Comparison of ENCODE assay signal across 8 mouse cellular contexts in the genomic region with DNA sequence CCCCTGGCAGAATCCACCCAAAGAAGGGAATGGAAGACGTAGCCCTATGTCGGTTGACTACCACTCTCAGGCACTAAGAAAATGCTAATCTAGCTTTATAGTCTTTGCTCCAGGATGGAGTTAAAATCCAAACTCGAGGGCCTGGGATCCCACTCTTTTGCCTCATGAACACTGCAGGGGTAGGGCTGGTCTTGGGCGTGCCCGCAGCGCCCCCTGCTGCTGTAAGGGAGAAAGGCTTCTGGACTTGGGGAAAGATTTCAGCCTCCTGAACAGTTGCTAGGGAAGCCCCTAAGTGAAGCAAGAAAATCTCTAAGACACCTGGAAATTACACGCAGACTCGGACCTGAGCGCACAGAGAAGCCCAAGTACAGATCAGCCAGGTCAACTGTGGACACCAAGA. TPM values are rescaled to one million over a fixed set of nuclear protein-coding genes. Genes with fewer than 3 reads are reported as not detected.
DNase-seq lines count a peak whose midpoint lies in the region; ATAC-seq lines count a peak whose summit lies in the region.

No protein-coding gene starts in this region.

- H3K27me3 ChIP-seq in limb, embryonic 11.5 days (ENCODE audit: control insufficient read depth, insufficient read depth, low read length), result no peaks in the 10 kb centered on the region; the same call in 1 of the 2 replicates

- WGBS in limb, embryonic 11.5 days, result 17% methylated on average over 9 of the region's 9 CpGs

- no peaks in the 10 kb centered on the region for H3K36me3 ChIP-seq in limb, embryonic 11.5 days (ENCODE audit: control insufficient read depth, insufficient read depth, low read length)

- H3K4me1 ChIP-seq in limb, embryonic 11.5 days (ENCODE audit: control insufficient read depth, insufficient read depth, low read length), result no peaks in the 10 kb centered on the region

- ATAC-seq in erythroblast, adult 5-6 weeks (replicated peaks; ENCODE audit: low FRiP score, poor library complexity, severe bottlenecking), result peak; percentile 66
- ATAC-seq in hematopoietic stem cell, adult 5-6 weeks (replicated peaks in 1 of 2; ENCODE audit: insufficient read depth in 1 of 2, low FRiP score in 2 of 2, low TSS enrichment in 1 of 2, low read depth in 1 of 2, poor library complexity in 2 of 2, severe bottlenecking in 2 of 2), result peak; percentile 48 to 67; a peak in 3 of 4 replicates
- ATAC-seq in limb, embryonic 11.5 days (ENCODE audit: insufficient number of reproducible peaks, low FRiP score, low TSS enrichment, low read depth), result no peak

- DNase-seq in left cerebral cortex, adult 18-20 months (ENCODE audit: low spot score in 2 of 2), result peak; percentile 69 to 81
- DNase-seq in left cerebral cortex, adult 11 months (ENCODE audit: low spot score), result no peak
- DNase-seq in adrenal gland, adult 18-20 months (ENCODE audit: low spot score in 2 of 2), result peak; percentile 60 to 72
- peak; percentile 88 for DNase-seq in limb, embryonic 11.5 days (ENCODE audit: low spot score)
- peak; percentile 20 for DNase-seq in ovary, adult 18-20 months (ENCODE audit: low spot score)
- DNase-seq in urinary bladder, postnatal 14 days (ENCODE audit: low spot score), result peak; percentile 62

- no peak overlapping the region for H3K27ac ChIP-seq in limb, embryonic 11.5 days (replicated peaks; ENCODE audit: low read depth, low read length)

- no peak overlapping the region for H3K4me3 ChIP-seq in limb, embryonic 11.5 days (ENCODE audit: low read depth, low read length)

- no peak overlapping the region for H3K4me2 ChIP-seq in limb, embryonic 11.5 days (ENCODE audit: low read depth, severe bottlenecking)

- H3K9me3 ChIP-seq in limb, embryonic 11.5 days (ENCODE audit: control insufficient read depth, low read length), result no peaks in the 10 kb centered on the region

- H3K9ac ChIP-seq in limb, embryonic 11.5 days (ENCODE audit: low read length), result no peak overlapping the region

RNA-seq across cellular contexts. Expression of a gene that starts 12.7 kb away (rescaled TPM):
- 10 to 100 TPM; 54.7 to 55.8 TPM for total RNA-seq in left cerebral cortex, adult 18-20 months (2021)
- total RNA-seq in adrenal gland, adult 18-20 months (2021), result 10 to 100 TPM; 29.2 to 29.5 TPM
- 2.7 and 6.7 TPM in 2 replicates for total RNA-seq in erythroblast, adult 5-6 weeks (2015; ENCODE audit: low replicate concordance)
- 4.6 and 16.9 TPM in 2 replicates for total RNA-seq in erythroblast, adult 5-6 weeks (2017; ENCODE audit: low replicate concordance)
- 34.3 and 37.5 TPM in 2 replicates for total RNA-seq in hematopoietic stem cell, adult 5-6 weeks (2017)
- polyA plus RNA-seq in limb, embryonic 11.5 days (2014; fragmentation: Nextera tagmentation; extraction: Ambion mirVana), result 155 and 163 TPM in 2 replicates

RNA-seq across cellular contexts. Expression of a gene that starts 33.6 kb away (rescaled TPM):
- 10 to 100 TPM; 44.7 to 49.1 TPM for total RNA-seq in left cerebral cortex, adult 18-20 months (2021)
- 1 to 10 TPM; 2.6 to 3.0 TPM for total RNA-seq in adrenal gland, adult 18-20 months (2021)
- total RNA-seq in erythroblast, adult 5-6 weeks (2015; ENCODE audit: low replicate concordance), result not detected in 2 replicates
- total RNA-seq in erythroblast, adult 5-6 weeks (2017; ENCODE audit: low replicate concordance), result 0.77 and 0.98 TPM in 2 replicates
- 3.8 and 7.9 TPM in 2 replicates for total RNA-seq in hematopoietic stem cell, adult 5-6 weeks (2017)
- 13.2 and 16.2 TPM in 2 replicates for polyA plus RNA-seq in limb, embryonic 11.5 days (2014; fragmentation: Nextera tagmentation; extraction: Ambion mirVana)
